Mouse (Mus musculus) G1E-ER4 (cell line): Measurements from ENCODE around the gene 4933402E13Rik. TPM values are rescaled to one million over a fixed set of nuclear protein-coding genes. Genes with fewer than 3 reads are reported as not detected.

Experiments
- GATA1 ChIP-seq: IDR thresholded peaks from one replicate; pipeline ENCODE4 v1.8.0; 2012; ENCODE audit warnings: low read length, inconsistent platforms
- polyA plus RNA-seq: library from polyadenylated mRNA; stranded (reverse); fragments of >175 nt; gene quantifications from 2 replicates; pipeline ENCODE4 v1.2.3, GENCODE M21; 2012

The 4933402E13Rik gene
- polyA plus RNA-seq: not detected in 2 replicates

GRCm38 (mm10) chrX:62283199-62283598 is at the start of gene 4933402E13Rik:
Gene 4933402E13Rik, plus strand, starts transcription at chrX:62283499.
- no peak for TF ChIP-seq GATA1

Other genes with a start within 250 kb of the 4933402E13Rik start
- not detected in 2 replicates for gene 4931400O07Rik, start 184.5 kb downstream of the 4933402E13Rik start, polyA plus RNA-seq